Mouse (Mus musculus) kidney, postnatal 36 days (tissue): Measurements from ENCODE around the gene Iah1.

ENCODE experiments used
- DNase-seq, 2 experiments: peaks; one replicate each; pipeline ENCODE4 v3.0.0; 2021 to 2022; ENCODE audit warnings: mixed read lengths in 2 of 2

Iah1 gene

GRCm38 (mm10) chr12:21320317-21320716 is 4.1 kb downstream of the Iah1 start:
- peak; percentile 49 to 67 for DNase-seq

DNA sequence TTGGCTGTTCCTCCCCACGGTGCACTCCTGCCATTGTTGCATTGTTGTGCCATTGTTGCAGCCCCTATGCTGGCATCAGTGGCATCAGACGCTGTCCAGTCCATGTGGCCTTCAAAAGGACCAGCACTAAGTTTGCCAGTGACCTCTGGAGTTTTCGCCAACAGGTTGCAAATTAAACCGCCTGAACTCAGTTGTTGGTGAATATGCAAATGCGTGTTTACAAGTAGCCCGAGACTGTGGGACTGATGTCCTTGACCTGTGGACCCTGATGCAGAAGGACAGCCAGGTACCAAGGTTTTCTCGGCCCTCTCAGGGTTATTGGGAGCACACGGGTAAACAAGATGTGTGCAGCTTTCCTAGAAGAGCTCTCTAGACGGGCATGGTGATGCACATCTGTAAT is 5.0 kb downstream of the Iah1 start:
- DNase-seq, result peak; percentile 71 to 77

DNA sequence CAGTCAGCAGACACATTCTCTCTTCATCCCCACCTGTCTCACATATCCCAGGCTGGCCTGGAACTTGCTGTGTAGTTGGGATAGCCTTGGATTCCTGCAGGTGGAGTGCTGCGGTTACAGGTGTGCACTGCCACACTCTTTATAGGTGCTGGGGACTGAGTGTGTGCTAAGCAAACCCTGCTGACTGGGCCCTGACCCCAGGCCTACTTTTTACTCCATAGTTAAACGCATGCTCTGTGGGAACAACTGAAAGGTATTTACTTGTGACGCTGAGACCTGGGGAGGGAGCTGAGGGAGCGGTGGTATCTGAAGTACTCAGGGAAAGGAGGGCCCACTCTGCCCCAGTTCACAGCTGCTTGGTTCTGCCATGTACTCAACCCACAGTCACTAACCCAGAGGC is 6.1 kb downstream of the Iah1 start:
- no peak for DNase-seq

DNA sequence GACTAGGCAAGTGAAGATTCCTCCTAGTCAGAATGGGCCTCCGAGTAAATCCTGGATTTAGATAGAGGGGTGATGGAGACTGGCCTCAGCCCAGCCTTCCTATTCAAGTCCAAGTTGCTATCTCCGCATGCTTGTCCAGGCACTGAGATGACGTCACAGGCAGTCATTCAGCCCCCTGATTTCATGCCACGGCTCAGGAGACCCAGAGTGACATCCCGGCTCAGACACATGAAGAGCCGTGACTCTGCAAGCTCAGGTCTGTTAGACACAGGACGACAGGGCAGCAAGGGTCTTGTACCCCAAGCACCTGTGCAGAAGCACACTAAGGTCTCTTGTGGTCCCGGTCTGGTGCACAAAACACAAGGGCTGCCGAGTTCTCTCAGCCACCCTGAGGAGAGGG is 6.7 kb downstream of the Iah1 start:
- DNase-seq, result no peak

DNA sequence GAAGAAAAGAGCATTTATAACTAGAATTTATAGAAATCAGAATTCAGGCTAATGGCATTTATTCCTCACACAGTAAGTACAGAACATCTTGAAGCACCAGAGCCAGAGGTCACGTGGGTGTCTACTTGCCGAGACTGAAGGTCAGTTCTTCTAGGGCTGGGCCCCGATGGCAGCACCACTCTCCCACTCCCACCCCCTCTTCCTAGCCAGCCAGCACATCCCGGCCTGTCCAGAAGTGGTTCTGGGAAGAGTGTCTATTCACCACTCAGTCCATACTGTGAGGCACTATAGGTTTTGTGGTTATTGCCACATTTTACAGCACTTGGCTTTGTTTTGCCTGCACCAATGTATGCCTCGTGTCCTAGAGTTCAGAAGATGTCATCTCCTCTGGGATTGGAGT is 7.9 kb downstream of the Iah1 start:
- DNase-seq, result peak; percentile 43 to 47

GRCm38 (mm10) chr12:21325266-21325665 is 9.1 kb downstream of the Iah1 start:
- DNase-seq, result no peak

DNA sequence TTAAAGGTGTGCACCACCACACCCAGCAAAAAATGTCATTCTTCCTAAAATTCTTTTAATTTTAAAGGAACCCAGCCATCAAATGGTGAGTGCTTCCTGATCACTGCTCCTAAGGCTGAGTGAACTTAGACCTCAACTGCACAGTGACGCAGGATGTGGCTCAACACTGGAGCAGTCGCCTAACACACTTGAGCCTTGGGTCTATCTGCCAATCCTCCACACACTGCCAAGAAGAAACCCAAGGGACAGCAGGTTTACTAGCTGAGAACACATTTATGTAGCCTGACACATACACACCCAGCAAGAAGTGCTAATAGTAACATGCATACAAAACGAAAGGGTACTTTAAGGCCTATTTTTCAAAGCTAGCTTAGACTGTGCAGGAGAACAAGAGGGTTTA is 10.1 kb downstream of the Iah1 start:
- no peak for DNase-seq

- DNase-seq, result no peak
Measured at GRCm38 (mm10) chr12:21329661-21330400, 13.6 kb downstream of the Iah1 start.

DNA sequence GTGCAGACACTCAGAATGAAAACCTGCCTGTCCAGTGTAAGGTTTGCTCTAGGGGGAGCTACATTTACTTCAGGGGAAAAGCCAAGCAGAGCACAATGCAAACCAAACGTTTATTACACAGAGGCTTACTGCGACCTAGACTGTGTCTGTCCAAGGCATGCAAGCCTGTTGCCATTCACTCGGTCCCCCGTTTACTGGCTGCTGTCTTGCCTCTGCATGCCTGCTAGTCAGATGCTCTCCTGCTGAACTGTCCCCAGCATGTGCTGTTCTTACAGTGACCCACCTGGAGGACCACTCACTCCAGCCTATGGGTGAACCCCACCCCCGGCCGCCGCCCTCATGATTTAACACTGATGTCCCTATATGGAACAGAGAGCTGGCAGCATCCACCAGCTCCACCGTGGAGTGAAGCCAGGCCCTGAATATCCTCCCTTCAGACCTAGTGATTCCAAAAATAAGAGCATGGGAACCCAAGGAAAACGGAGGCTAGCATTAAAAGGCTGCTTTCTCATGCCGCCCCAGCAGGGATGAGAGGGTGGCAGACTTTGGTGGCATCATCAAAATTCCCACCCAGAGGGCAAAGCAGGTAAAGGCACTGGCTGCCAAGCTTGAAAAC is 14.9 kb downstream of the Iah1 start:
- no peak for DNase-seq

- no peak for DNase-seq
Measured at GRCm38 (mm10) chr12:21331711-21332110, 15.5 kb downstream of the Iah1 start.

GRCm38 (mm10) chr12:21333021-21333420 is 16.8 kb downstream of the Iah1 start:
- no peak for DNase-seq

- DNase-seq, result no peak
Measured at GRCm38 (mm10) chr12:21333766-21334165, 17.6 kb downstream of the Iah1 start.

- DNase-seq, result no peak
Measured at GRCm38 (mm10) chr12:21335869-21336268, 19.7 kb downstream of the Iah1 start.

- no peak for DNase-seq
Measured at GRCm38 (mm10) chr12:21337171-21337570, 21.0 kb downstream of the Iah1 start.

DNA sequence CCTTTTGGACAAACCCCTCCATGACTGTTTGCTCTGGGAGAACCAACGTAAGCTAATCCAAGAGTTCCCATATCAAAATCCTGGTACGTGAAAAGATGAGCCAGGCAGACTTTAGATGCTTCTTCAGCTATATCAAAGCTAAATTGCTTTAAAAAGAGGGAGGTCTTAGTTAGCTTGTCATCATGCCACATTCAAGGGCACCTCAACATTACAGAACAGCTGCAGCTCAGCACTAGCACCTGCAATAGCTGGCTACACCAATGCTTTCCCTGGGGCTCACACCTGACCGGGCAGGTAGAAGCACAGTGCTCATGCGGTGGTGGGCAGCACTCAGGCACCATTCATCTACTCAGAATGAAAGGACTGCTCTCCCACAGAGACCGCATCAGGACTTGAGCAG is 24.5 kb downstream of the Iah1 start:
- no peak for DNase-seq

DNA sequence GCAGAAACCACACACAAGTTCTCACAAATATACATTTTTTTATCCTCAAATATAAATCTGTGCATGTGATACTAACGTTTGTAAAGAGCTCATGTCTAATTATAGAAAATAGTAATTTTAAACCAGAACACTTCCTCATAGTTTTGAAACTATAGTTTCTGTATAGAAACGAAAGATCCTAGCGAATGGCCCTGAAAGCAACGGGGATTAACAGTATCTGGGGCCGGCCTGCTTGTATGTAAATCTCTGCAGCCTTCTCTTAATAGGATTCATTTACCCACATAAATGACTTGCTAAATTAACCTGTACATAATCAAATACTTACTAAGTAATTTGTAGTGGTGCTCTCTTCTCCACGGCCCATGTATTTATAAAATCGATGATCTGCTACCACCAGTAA is 30.8 kb downstream of the Iah1 start:
- no peak for DNase-seq

GRCm38 (mm10) chr12:21350113-21350876 is 34.1 kb downstream of the Iah1 start:
- DNase-seq, result no peak

DNA sequence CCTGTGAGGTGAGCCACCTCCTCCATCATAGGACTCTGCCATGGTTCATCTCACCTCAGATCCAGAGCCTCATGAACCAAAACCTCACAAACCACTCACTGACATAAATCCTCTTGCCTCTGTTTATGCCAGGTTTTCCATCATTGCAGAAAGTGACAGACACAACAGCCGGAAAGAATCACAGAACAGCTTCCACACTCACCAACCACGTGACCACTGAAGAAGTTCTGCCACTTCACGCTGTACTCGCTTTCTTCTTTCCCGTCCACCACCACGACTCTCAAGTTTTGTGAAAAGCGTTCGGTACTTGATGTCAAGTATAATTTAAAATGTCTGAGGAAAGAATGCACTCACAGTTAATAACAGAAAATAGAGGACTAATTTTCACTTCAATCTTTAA is 37.5 kb downstream of the Iah1 start:
- DNase-seq, result no peak

DNA sequence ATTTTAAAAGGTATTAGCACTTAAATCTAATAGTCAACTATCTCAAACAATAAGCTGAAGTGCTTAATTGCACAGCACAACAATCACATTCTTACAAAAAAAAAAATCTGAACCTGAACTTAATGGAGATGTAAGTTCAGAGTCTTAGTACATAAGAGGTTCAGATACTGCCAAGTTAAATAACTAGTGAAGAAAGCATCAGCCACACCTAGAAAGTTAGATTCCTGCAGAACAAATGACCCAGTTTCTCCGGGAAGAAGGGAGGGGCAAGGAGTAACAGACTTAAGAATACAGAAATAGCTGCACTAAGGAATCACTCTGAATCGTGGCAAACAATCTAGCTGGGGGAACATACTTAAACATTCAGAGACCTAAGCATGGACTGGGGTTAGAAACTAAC is 46.5 kb downstream of the Iah1 start:
- no peak for DNase-seq

GRCm38 (mm10) chr12:21363195-21363594 is 47.0 kb downstream of the Iah1 start:
- DNase-seq, result no peak

DNA sequence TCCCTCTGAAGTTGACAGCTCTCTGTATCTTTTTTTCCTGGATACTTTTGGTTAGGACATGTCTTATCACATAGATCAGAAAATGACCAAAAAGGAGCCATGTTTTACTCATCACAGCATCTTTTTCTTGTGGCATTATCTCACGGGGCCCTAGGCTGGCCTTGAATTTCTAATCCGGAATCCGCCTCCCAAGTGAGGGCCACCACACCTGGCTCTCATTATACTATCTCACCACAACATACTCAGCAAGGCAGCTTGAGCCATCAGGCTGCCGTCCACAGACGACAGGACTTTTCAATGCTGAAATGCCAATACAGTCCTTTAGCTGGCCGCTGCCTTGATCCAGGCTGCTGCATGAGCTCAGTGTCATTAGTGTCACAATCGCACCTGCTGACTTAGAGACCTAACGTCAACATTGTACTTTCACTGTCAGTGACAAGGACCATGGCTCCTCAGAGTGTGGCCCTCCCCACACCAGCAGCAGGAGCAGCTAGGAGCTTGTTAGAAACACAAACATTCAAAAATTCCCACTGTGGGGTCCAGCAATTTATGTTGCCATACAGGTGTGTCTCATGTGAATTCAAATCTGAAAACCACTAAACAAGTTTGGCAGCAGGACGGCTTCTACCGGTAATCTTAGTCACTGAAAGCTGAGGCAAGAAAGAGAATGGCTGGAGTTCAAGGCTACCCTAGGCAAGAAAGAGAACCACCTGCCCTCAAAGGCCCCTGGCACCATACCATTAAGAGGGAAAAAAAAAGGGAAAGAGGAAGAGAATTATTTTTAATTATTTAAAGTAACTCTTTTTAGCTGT is 48.6 kb downstream of the Iah1 start:
- DNase-seq, result no peak

GRCm38 (mm10) chr12:21368376-21369086 is 52.3 kb downstream of the Iah1 start:
- DNase-seq, result no peak

DNA sequence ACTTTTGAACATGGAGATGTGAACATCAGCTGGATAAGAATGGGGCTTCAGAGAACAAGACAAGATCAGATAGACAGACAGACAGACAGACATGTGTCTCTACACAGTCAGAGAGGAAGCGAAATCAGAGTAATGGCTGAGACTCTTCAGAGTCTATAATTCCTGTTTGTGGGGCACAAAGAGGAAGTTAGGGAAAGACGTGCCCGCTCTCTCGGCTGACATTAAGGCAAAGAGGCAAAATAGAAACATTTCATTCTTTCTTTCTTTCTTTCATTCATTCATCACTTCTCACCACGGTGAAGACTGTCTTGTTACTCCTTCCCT is 52.9 kb downstream of the Iah1 start:
- DNase-seq, result no peak
